Mouse (Mus musculus): ENCODE measurements around the gene Ptprg. TPM values are rescaled to one million over a fixed set of nuclear protein-coding genes. Genes with fewer than 3 reads are reported as not detected.
A peak's percentile ranks its signal among the peaks of the same experiment; 100 is the strongest.

Ptprg gene
- polyA plus RNA-seq, 1 experiment from 2014 or later = 33.5 TPM

DNA sequence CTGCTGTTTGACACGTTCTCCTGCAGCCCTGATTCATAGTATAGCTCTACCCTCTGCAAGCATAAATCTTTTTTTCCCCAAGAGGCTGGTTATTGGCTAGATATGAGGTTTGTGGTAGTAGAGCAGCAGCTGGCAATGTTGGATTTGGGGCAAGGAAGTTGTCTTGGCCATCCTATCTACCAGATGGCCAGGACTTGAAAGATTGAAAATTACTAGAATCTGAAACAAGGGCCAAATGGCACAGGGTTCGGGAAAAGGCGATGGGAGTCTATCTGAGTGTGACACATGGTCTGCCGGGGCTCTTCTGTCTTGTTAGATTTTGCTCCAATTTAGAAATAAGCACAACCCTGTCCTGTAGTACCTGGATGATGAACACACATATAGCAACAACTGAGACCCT lies 531.7 kb downstream of the Ptprg start:
- Histone ChIP-seq H3K4me2 (ENCODE audit: low read length) (no peak overlapping the region), H3K9me3 (ENCODE audit: control insufficient read depth, low read length) (no peaks in the 10 kb centered on the region), H3K27me3 (replicated peaks; ENCODE audit: control insufficient read depth, insufficient read depth, low read length) (no peaks in the 10 kb centered on the region), H3K27ac (ENCODE audit: low read length) (no peak overlapping the region), H3K36me3 (ENCODE audit: control insufficient read depth, insufficient read depth) (no peaks in the 10 kb centered on the region), H3K9ac (replicated peaks; ENCODE audit: low read depth, low read length) (no peak overlapping the region), H3K4me1 (replicated peaks; ENCODE audit: control insufficient read depth, insufficient read depth, low read length) (peaks cover 16% of the 10 kb centered on the region), H3K4me3 (replicated peaks; ENCODE audit: low read length) (no peak overlapping the region)
- no peak for ATAC-seq
- 79% methylated on average over 4 of the region's 4 CpGs for WGBS

DNA sequence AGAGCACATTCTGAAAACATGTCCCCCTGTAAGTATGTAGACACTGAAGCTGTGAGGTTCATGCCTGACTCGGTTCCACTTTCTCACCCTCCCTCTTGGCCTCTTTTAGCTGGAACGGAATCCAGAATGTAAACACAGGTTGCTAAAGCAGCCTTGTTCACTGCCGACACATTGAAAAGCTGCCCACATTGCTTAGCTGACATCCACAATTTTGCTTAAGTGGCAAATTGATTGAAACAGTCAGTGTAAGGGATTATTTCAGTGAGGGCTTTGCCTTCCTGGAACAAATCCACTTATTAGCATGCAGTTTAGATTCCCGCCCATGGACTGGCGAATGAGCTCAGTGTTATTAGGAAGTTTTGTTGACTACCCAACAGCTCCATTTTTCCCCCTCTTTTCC lies 532.8 kb downstream of the Ptprg start:
- peak; percentile 66 for ATAC-seq
- no peak overlapping the region for H3K4me3 ChIP-seq (replicated peaks; ENCODE audit: low read length)
- H3K9ac ChIP-seq (replicated peaks; ENCODE audit: low read depth, low read length) = no peak overlapping the region
- peaks cover 16% of the 10 kb centered on the region for H3K4me1 ChIP-seq (replicated peaks; ENCODE audit: control insufficient read depth, insufficient read depth, low read length)
- H3K27ac ChIP-seq (ENCODE audit: low read length) = no peak overlapping the region
- no peaks in the 10 kb centered on the region for H3K27me3 ChIP-seq (replicated peaks; ENCODE audit: control insufficient read depth, insufficient read depth, low read length)
- no peak overlapping the region for H3K4me2 ChIP-seq (ENCODE audit: low read length)
- H3K36me3 ChIP-seq (ENCODE audit: control insufficient read depth, insufficient read depth) = no peaks in the 10 kb centered on the region
- no peaks in the 10 kb centered on the region for H3K9me3 ChIP-seq (ENCODE audit: control insufficient read depth, low read length)
- 7% methylated on average over 5 of the region's 5 CpGs for WGBS

DNA sequence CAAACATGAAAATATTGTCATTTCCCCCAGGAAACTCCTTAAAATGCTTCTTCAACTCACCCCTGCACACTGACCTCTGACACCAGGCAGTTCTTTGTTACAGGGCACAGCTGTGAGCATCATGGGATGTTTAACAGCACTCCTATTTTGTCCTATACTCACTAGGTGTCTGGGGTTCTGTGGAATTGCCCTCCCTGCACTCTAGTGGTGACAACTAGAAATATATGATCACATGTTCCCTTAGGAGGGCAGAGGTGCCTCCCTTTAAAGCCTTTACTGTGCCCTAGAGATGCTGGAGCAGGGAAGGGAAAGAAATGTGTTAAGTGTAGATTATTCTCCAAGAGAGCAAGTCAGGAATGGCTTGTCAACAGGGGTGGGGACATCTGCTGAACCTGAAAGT lies 536.6 kb downstream of the Ptprg start:
- Histone ChIP-seq H3K27ac (ENCODE audit: low read length) (no peak overlapping the region), H3K9ac (replicated peaks; ENCODE audit: low read depth, low read length) (no peak overlapping the region), H3K4me3 (replicated peaks; ENCODE audit: low read length) (no peak overlapping the region), H3K36me3 (ENCODE audit: control insufficient read depth, insufficient read depth) (no peaks in the 10 kb centered on the region), H3K4me2 (ENCODE audit: low read length) (no peak overlapping the region), H3K27me3 (replicated peaks; ENCODE audit: control insufficient read depth, insufficient read depth, low read length) (no peaks in the 10 kb centered on the region), H3K9me3 (ENCODE audit: control insufficient read depth, low read length) (no peaks in the 10 kb centered on the region), H3K4me1 (replicated peaks; ENCODE audit: control insufficient read depth, insufficient read depth, low read length) (peaks cover 12% of the 10 kb centered on the region)
- ATAC-seq = no peak

DNA sequence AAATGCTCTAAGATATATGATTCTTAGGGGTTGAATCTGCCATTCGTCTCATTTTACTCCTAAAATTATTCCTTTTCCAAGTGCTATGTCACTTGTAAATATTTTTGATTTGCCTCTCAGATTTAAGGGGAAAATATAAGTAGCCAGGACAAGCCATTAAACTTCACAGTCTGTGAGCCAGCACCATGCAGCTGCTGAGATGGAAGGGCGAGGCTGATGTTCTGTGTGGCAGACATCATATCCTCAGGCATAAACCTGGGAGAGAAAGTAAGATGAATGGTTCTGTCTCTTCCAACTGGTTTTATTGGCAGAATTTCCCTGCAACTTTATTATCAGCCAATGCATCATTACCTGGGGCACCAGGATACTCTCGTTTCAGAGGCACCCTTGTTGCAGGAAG lies 538.4 kb downstream of the Ptprg start:
- H3K9ac ChIP-seq (replicated peaks; ENCODE audit: low read depth, low read length) = no peak overlapping the region

DNA sequence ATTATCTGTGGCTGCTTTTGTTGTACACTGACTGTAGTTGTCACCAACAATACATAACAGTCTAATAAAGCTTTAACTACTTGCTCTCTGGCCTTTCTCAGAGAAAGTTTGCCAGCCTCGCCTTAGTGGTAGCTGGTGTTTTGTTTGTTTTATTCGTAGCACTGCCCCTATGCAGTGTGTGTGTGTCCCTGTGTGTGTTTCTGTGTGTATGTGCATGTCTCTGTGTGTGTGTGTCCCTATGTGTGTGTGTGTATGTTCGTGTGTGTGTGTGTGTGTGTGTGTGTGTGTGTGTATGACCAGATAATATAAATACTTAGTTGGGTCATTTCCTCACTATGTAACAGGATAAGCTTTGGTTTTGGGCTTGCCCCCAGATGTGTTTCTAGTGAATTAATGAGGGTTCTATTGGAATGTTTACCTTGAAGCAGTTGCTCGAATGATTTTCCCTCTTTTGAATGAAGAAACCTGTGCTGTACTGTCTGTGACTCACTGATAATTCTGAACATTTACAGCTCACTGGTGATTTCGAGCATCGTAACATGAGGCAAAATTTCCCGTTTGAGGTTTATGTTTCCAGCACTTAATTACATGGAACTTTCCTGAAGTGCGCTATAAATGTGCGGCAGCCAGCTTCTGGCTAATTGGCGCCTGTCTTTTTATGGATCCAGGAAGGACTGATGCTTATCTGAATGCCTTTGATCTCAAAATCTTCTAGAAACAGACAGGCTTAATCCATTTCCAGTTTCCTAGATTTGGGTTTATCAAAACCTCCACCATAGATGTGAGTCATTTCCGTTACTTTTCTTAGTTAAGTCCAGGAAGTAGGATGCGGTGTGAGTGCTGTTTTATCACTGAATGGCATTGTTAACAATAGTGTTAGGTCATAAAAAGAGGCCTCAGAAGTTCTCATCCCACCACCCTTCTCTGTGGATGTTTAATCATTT lies 546.3 kb downstream of the Ptprg start:
- Histone ChIP-seq H3K9ac (replicated peaks; ENCODE audit: low read depth, low read length) (no peak overlapping the region), H3K4me3 (replicated peaks; ENCODE audit: low read length) (no peak overlapping the region), H3K36me3 (ENCODE audit: control insufficient read depth, insufficient read depth) (no peaks in the 10 kb centered on the region), H3K27ac (ENCODE audit: low read length) (no peak overlapping the region), H3K4me2 (ENCODE audit: low read length) (no peak overlapping the region), H3K9me3 (ENCODE audit: control insufficient read depth, low read length) (no peaks in the 10 kb centered on the region), H3K4me1 (replicated peaks; ENCODE audit: control insufficient read depth, insufficient read depth, low read length) (peaks cover 3% of the 10 kb centered on the region; the same call in 1 of the 2 replicates), H3K27me3 (replicated peaks; ENCODE audit: control insufficient read depth, insufficient read depth, low read length) (no peaks in the 10 kb centered on the region)
- 73% methylated on average over 12 of the region's 12 CpGs for WGBS
- ATAC-seq = no peak

More for the DNA sequence above, 538.4 kb downstream of the Ptprg start:
- H3K27me3 ChIP-seq (replicated peaks; ENCODE audit: control insufficient read depth, insufficient read depth, low read length) = no peaks in the 10 kb centered on the region
- H3K27ac ChIP-seq (ENCODE audit: low read length) = no peak overlapping the region
- no peaks in the 10 kb centered on the region; the same call in 1 of the 2 replicates for H3K4me1 ChIP-seq (replicated peaks; ENCODE audit: control insufficient read depth, insufficient read depth, low read length)
- H3K9me3 ChIP-seq (ENCODE audit: control insufficient read depth, low read length) = no peaks in the 10 kb centered on the region
- no peak overlapping the region for H3K4me2 ChIP-seq (ENCODE audit: low read length)
- H3K4me3 ChIP-seq (replicated peaks; ENCODE audit: low read length) = no peak overlapping the region
- no peaks in the 10 kb centered on the region for H3K36me3 ChIP-seq (ENCODE audit: control insufficient read depth, insufficient read depth)
- WGBS = 79% methylated on average over 3 of the region's 3 CpGs
- no peak for ATAC-seq

DNA sequence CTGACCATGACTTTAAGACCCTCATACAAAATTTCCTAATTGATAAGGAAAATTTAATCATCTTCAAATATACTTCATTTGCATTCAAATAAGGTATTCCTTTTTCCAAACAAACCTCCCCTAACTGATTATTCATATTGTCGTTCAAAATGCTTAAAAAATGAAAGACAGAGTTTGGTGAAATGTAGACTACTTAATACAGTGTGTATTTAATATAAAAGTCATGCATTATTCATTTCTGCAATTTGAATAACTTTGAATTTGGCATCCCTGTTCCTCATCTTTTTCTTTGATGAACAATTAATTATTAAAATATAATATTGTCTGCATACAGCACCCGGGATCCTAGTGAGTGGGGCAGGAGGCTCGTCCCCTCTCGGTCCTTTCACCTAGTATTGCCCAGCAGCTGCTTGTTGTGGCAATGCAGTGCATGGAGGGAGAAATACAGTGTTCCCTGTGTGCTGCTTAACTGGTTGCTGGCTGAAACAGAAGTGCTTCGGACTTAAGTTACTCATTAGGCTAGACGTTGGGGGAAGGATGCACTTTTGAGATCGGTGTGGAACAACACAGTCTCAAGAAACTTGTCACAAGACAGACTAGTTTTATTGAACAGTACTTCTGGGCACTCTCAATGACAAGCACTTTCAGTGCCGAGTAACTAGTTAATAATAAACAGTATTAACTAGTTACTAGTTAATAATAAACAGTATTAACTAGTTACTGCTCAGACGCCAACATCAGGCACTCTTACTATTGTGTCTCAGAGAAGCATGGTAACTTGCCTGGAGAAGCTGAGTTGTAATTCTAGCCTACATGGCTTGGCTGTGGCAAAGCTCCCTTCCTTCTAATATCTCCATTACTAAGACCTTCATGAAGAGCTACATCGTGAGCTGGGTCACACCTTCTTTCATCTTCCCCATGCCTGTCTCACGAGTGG lies 549.3 kb downstream of the Ptprg start:
- Histone ChIP-seq H3K27me3 (replicated peaks; ENCODE audit: control insufficient read depth, insufficient read depth, low read length) (no peaks in the 10 kb centered on the region), H3K27ac (ENCODE audit: low read length) (no peak overlapping the region), H3K4me1 (replicated peaks; ENCODE audit: control insufficient read depth, insufficient read depth, low read length) (peaks cover 3% of the 10 kb centered on the region; the same call in 1 of the 2 replicates), H3K4me2 (ENCODE audit: low read length) (no peak overlapping the region), H3K9me3 (ENCODE audit: control insufficient read depth, low read length) (no peaks in the 10 kb centered on the region), H3K9ac (replicated peaks; ENCODE audit: low read depth, low read length) (no peak overlapping the region), H3K36me3 (ENCODE audit: control insufficient read depth, insufficient read depth) (no peaks in the 10 kb centered on the region), H3K4me3 (replicated peaks; ENCODE audit: low read length) (no peak overlapping the region)
- peak; percentile 45; the same call in 1 of the 2 replicates for ATAC-seq
- WGBS = 77% methylated on average over 11 of the region's 11 CpGs

DNA sequence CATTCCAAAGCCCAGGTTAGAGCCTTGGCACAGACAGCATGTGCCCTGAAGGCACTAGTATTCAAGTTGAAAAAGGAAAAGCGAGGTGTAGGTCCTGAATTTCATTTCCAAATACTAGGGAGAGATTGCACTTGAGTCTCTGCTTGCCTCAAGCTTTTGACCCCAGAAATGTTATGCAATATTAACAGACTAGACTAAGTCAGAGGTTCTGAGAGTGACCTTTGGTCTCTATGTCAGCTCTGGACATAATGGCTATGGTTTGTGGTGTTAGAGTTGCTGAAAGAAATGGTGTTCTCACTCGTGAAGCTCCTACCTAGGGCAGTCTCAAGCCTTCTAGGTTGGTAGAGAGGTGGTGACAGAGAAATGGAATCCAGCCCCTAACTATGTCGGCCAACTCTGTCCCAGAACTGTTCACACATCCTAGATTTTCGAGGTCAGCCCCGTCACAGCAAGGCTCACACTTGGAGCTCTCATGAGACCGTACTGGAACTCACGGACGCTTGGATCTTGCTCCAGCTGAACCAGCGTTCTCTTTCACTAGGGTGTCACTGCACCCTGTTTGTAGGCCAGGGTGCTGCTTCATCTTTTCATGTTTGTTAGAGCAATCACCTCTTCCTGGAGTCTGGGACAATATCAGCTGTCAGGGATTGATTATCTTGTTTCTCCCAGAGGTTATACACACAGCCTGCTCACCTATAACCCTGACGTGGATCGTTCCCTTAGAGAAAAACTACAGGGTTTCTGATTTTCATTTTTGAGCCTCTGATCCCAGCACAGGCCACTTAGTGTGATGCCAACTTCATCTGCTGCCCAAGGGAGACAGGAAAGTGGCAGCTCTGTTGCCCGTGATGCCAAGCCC lies 551.2 kb downstream of the Ptprg start:
- ATAC-seq = no peak
- Histone ChIP-seq H3K36me3 (ENCODE audit: control insufficient read depth, insufficient read depth) (no peaks in the 10 kb centered on the region), H3K9ac (replicated peaks; ENCODE audit: low read depth, low read length) (no peak overlapping the region), H3K4me3 (replicated peaks; ENCODE audit: low read length) (no peak overlapping the region), H3K4me1 (replicated peaks; ENCODE audit: control insufficient read depth, insufficient read depth, low read length) (peaks cover 3% of the 10 kb centered on the region; the same call in 1 of the 2 replicates), H3K9me3 (ENCODE audit: control insufficient read depth, low read length) (no peaks in the 10 kb centered on the region), H3K27ac (ENCODE audit: low read length) (no peak overlapping the region), H3K27me3 (replicated peaks; ENCODE audit: control insufficient read depth, insufficient read depth, low read length) (no peaks in the 10 kb centered on the region), H3K4me2 (ENCODE audit: low read length) (no peak overlapping the region)
- WGBS = 87% methylated on average over 12 of the region's 12 CpGs

DNA sequence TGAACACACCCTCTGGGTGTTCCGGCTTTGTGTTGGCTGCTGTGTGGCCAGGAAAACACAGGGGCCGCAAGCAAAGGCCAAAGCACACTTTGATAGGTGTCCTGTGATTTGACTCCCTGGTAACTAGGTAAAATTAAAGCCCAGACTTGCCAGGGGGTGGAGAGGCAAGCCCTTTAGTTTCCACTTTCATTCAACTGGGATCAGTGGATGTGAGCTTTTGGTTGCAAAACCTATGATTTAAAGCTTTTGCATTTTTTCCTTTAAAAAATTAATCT lies 551.8 kb downstream of the Ptprg start:
- Histone ChIP-seq H3K9ac (replicated peaks; ENCODE audit: low read depth, low read length) (no peak overlapping the region), H3K36me3 (ENCODE audit: control insufficient read depth, insufficient read depth) (no peaks in the 10 kb centered on the region)
- ATAC-seq = no peak

More for the DNA sequence above, 551.8 kb downstream of the Ptprg start:
- Histone ChIP-seq H3K9me3 (ENCODE audit: control insufficient read depth, low read length) (no peaks in the 10 kb centered on the region), H3K4me2 (ENCODE audit: low read length) (no peak overlapping the region), H3K4me3 (replicated peaks; ENCODE audit: low read length) (no peak overlapping the region), H3K27me3 (replicated peaks; ENCODE audit: control insufficient read depth, insufficient read depth, low read length) (no peaks in the 10 kb centered on the region), H3K27ac (ENCODE audit: low read length) (no peak overlapping the region), H3K4me1 (replicated peaks; ENCODE audit: control insufficient read depth, insufficient read depth, low read length) (peaks cover 3% of the 10 kb centered on the region; the same call in 1 of the 2 replicates)
- 88% methylated on average over 2 of the region's 2 CpGs for WGBS
